Mouse (Mus musculus): ENCODE results near the gene Fabp7.

Fabp7 gene

GRCm38 (mm10) chr10:57799486-57799885 lies 14.8 kb downstream of the Fabp7 start:
- in situ Hi-C loops (cut with MboI, MseI) = no loop called here

- in situ Hi-C loops (cut with MboI, MseI) = no loop called here
These were observed 23.1 kb downstream of the Fabp7 start for GRCm38 (mm10) chr10:57807754-57808153.

GRCm38 (mm10) chr10:57812161-57812856 lies 27.6 kb downstream of the Fabp7 start:
- in situ Hi-C loops (cut with MboI, MseI) = no loop called here

- in situ Hi-C loops (cut with MboI, MseI) = no loop called here
These were observed 29.6 kb downstream of the Fabp7 start for GRCm38 (mm10) chr10:57814295-57814694.

GRCm38 (mm10) chr10:57815869-57816268 lies 31.2 kb downstream of the Fabp7 start:
- in situ Hi-C loops (cut with MboI, MseI) = no loop called here

GRCm38 (mm10) chr10:57819209-57819608 lies 34.5 kb downstream of the Fabp7 start:
- in situ Hi-C loops (cut with MboI, MseI) = no loop called here

GRCm38 (mm10) chr10:57822473-57822872 lies 37.8 kb downstream of the Fabp7 start:
- in situ Hi-C loops (cut with MboI, MseI) = no loop called here

GRCm38 (mm10) chr10:57828649-57829048 lies 44.0 kb downstream of the Fabp7 start:
- in situ Hi-C loops (cut with MboI, MseI) = loop anchor here (25.0 kb wide), 1 partner anchor 1591 kb away; the partner anchor contains the start of gene Tbc1d32

GRCm38 (mm10) chr10:57829621-57830020 lies 44.9 kb downstream of the Fabp7 start:
- in situ Hi-C loops (cut with MboI, MseI) = loop anchor here (10.0 to 25.0 kb wide), 2 partner anchors 265 to 1592 kb away; partner anchors contain the start of gene Tbc1d32

GRCm38 (mm10) chr10:57835094-57835493 lies 50.4 kb downstream of the Fabp7 start:
- in situ Hi-C loops (cut with MboI, MseI) = loop anchor here (10.0 to 25.0 kb wide), 2 partner anchors 270 to 1598 kb away; partner anchors contain the start of gene Tbc1d32

GRCm38 (mm10) chr10:57835982-57836381 lies 51.3 kb downstream of the Fabp7 start:
- in situ Hi-C loops (cut with MboI, MseI) = loop anchor here (10.0 to 25.0 kb wide), 2 partner anchors 271 to 1599 kb away; partner anchors contain the start of gene Tbc1d32
